Mouse (Mus musculus) embryonic facial prominence, embryonic 14.5 days (tissue): ENCODE measurements at regions not wholly inside any gene's neighbourhood (a gene's known extent, or its start where the extent isn't known, plus 50 kb on each side); places are given as distances from the start of the nearest gene placed in this dataset.
A peak's percentile ranks its signal among the peaks of the same experiment; 100 is the strongest.

Experiments used
- ATAC-seq: fragments of 200-750 bp; cut with Nextera tagmentation; 2 replicates; pipeline ENCODE4 v1.8.0; 2017; ENCODE audit warnings: low read depth, moderate number of reproducible peaks, moderate TSS enrichment
- DNase-seq: peaks from one replicate; pipeline ENCODE4 v3.0.0-alpha.2; 2015; ENCODE audit warnings: low spot score
- H3K27ac ChIP-seq: fragments of 300-500 bp; sonication (generic); replicated peaks from 2 replicates; pipeline ENCODE4 v1.5.1; 2014; ENCODE audit warnings: low read depth, mild to moderate bottlenecking, low read length, moderate library complexity
- H3K27me3 ChIP-seq: fragments of 300-500 bp; sonication (generic); replicated peaks from 2 replicates; pipeline ENCODE4 v1.6.1; 2014; ENCODE audit warnings: low read length; ENCODE audit not compliant: control insufficient read depth, insufficient read depth
- H3K36me3 ChIP-seq: fragments of 300-500 bp; sonication (generic); 2 replicates; pipeline ENCODE4 v1.6.1; 2014; ENCODE audit warnings: low read length, mixed read lengths; ENCODE audit not compliant: control insufficient read depth, insufficient read depth
- H3K4me1 ChIP-seq: fragments of 300-500 bp; sonication (generic); 2 replicates; pipeline ENCODE4 v1.6.1; 2014; ENCODE audit warnings: antibody characterized with exemption, low read length; ENCODE audit not compliant: control insufficient read depth, insufficient read depth
- H3K4me2 ChIP-seq: fragments of 300-500 bp; sonication (generic); 2 replicates; pipeline ENCODE4 v1.6.1; 2014; ENCODE audit warnings: low read depth, mild to moderate bottlenecking, low read length, moderate library complexity, mixed read lengths
- H3K4me3 ChIP-seq: fragments of 300-500 bp; sonication (generic); 2 replicates; pipeline ENCODE4 v1.5.1; 2014; ENCODE audit warnings: low read depth, mild to moderate bottlenecking, low read length
- H3K9ac ChIP-seq: fragments of 300-500 bp; sonication (generic); 2 replicates; pipeline ENCODE4 v1.6.1; 2014; ENCODE audit warnings: low read depth, mild to moderate bottlenecking, low read length, moderate library complexity, mixed read lengths
- H3K9me3 ChIP-seq: fragments of 300-500 bp; sonication (generic); 2 replicates; pipeline ENCODE4 v1.6.1; 2016; ENCODE audit warnings: low read length; ENCODE audit not compliant: control insufficient read depth
- WGBS: fragments of 180-500 bp; shearing (Covaris S2); extraction: QIAGEN DNeasy Blood & Tissue Kit; methylation state at CpG from one replicate; pipeline ENCODE4 v1.1.7; 2014; 5-methylcytosine and 5-hydroxymethylcytosine counted together

DNA sequence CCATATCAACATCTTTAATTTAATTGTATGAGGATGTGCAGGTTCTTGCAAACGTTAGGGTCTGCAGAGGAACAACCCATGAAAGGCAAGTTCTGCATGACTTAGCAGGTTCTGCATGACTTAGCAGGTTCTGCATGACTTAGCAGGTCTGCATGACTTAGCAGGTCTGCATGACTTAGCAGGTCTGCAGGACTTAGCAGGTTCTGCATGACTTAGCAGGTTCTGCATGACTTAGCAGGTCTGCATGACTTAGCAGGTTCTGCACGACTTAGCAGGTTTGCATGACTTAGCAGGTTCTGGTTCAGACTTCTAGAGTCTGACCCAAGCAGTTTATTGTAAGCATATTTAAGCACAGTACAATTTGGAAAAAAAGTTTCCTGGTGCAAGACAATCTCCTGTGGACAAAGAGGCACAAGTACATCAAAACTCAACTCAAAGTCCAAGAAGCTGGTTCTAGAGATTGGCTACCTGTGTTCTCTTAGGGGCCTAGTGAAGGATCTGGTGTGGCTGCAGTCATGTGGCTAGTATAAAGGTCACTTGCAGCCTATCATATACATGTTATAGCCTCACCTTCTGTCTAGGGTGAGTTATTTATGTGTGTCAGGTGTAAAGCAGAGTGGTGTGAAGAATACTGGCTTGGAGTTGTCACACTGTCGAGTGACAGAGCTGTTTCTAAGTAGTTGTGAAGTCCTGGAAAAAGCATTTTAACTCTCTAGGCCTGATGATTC, 50.5 kb upstream of the Prdx6 start:
- no peak overlapping the region for H3K27ac ChIP-seq
- ATAC-seq (no peak), DNase-seq (no peak)
- no peaks in the 10 kb centered on the region for H3K36me3 ChIP-seq
- no peaks in the 10 kb centered on the region for H3K9me3 ChIP-seq
- no peak overlapping the region for H3K4me3 ChIP-seq
- H3K9ac ChIP-seq = no peak overlapping the region
- H3K4me1 ChIP-seq = no peaks in the 10 kb centered on the region
- no peak overlapping the region for H3K4me2 ChIP-seq
- 52% methylated on average over 3 of the region's 3 CpGs for WGBS
- H3K27me3 ChIP-seq = no peaks in the 10 kb centered on the region

DNA sequence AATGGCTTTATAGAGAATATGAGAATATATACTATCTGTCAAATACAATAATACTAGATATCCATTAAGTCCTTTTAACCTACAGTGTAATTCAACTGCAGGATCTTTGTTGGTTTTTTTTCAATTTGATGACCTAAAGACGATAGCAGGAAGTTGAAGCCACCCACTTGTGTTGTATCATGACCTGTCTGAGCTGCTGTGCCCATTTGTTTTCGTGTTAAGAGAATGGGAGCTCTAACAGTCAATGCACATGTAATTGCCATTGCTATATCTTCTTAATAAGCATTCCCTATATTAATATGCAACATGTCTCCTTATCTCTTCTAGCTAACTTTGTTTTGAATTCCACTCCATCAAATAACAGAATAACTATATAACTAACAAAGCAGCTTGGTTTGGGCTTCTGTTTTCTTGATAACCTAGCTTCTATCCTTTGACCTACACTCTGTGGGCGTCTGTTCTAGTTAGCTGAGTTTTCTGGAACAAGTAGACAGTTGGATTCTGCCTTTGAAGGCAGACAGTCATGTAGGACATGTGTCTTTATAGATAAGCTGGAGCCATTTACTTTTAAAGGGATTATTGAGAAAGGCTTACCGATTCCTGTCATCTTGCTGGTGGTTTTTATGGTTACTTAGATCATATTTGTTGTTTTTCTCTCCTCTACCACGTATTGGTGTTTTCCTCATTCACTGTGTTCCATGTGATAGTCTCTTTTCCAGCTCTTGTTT, 55.9 kb upstream of the Prdx6 start:
- no peak for ATAC-seq
- Histone ChIP-seq H3K36me3 (no peaks in the 10 kb centered on the region), H3K27ac (no peak overlapping the region)

DNA sequence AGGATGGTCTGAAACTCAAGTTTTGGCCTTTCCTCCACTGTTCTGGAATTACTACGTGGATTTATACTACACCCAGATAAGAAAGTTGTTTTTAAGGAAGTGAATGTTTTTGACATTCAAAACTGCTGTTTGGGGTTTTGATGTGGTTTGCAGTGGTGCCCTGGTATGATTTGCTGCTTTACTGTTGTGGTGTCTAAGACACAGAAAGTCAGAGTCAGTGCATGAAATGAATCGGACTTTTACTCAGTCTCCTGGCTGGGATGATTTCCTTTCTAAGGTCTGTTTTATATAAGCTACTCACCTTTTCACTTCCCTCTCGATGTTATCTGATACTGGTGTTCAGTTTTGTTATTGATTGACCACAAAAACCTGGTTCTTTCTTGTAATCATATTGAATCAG, 58.2 kb upstream of the Prdx6 start:
- Histone ChIP-seq H3K27ac (no peak overlapping the region), H3K9me3 (no peaks in the 10 kb centered on the region), H3K9ac (no peak overlapping the region), H3K27me3 (no peaks in the 10 kb centered on the region), H3K4me3 (no peak overlapping the region), H3K36me3 (no peaks in the 10 kb centered on the region), H3K4me1 (no peaks in the 10 kb centered on the region), H3K4me2 (no peak overlapping the region)
- 41% methylated on average over 3 of the region's 3 CpGs for WGBS
- DNase-seq (no peak), ATAC-seq (no peak)

More for the DNA sequence above, 55.9 kb upstream of the Prdx6 start:
- no peaks in the 10 kb centered on the region for H3K4me1 ChIP-seq
- 62% methylated on average over 5 of the region's 5 CpGs for WGBS
- H3K9ac ChIP-seq = no peak overlapping the region
- no peak overlapping the region for H3K4me3 ChIP-seq
- H3K9me3 ChIP-seq = no peaks in the 10 kb centered on the region
- no peaks in the 10 kb centered on the region for H3K27me3 ChIP-seq
- H3K4me2 ChIP-seq = no peak overlapping the region
- DNase-seq = no peak

DNA sequence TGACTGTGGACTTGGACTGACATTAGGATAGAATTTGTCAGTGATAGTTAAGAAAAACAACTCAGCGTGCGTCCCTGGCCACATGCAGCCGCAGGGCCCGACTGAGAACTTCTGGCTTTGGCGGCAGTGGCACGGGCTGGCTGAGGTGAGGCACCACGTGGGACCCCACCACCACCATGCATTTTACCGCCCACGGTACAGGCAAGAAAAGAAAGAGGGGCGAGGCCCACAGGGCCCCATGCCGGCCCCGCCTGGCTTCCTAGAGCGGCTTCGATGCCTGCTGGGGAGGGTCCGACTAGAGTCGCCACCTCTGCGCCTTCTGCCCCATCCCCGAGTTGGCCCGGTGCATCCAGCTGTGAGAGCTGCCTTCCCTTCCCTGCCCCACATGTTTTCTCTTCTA, 63.1 kb upstream of the Prdx6 start:
- ATAC-seq (no peak), DNase-seq (no peak)
- Histone ChIP-seq H3K4me3 (no peak overlapping the region), H3K9ac (no peak overlapping the region), H3K27me3 (no peaks in the 10 kb centered on the region), H3K36me3 (no peaks in the 10 kb centered on the region), H3K4me2 (no peak overlapping the region), H3K9me3 (no peaks in the 10 kb centered on the region), H3K4me1 (no peaks in the 10 kb centered on the region), H3K27ac (no peak overlapping the region)
- WGBS = 59% methylated on average over 17 of the region's 19 CpGs

DNA sequence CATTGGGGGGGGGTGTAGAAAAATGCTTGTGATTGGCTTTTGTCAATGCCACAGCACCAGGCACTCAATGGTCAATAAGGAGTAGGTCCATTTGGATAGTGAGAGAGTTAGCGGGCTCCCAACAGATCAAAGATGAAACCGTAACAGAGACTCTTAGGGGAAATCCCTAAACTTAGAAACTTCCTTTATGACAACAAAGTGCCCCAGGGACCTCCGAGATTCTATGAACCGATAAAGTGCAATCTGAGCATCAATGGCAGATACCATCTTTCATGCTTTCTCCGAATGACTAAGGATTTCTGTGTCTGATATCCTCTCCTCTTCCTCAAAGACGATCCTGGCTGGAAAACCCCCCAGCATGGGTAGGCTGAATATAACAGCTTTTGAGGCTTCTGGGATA, 70.7 kb upstream of the Prdx6 start:
- no peak overlapping the region for H3K4me3 ChIP-seq
- H3K27me3 ChIP-seq = no peaks in the 10 kb centered on the region
- DNase-seq = no peak
- H3K27ac ChIP-seq = no peak overlapping the region
- no peak overlapping the region for H3K9ac ChIP-seq
- H3K4me1 ChIP-seq = no peaks in the 10 kb centered on the region
- no peak for ATAC-seq
- H3K9me3 ChIP-seq = no peaks in the 10 kb centered on the region
- no peak overlapping the region for H3K4me2 ChIP-seq
- no peaks in the 10 kb centered on the region for H3K36me3 ChIP-seq
- 91% methylated on average over 6 of the region's 6 CpGs for WGBS

DNA sequence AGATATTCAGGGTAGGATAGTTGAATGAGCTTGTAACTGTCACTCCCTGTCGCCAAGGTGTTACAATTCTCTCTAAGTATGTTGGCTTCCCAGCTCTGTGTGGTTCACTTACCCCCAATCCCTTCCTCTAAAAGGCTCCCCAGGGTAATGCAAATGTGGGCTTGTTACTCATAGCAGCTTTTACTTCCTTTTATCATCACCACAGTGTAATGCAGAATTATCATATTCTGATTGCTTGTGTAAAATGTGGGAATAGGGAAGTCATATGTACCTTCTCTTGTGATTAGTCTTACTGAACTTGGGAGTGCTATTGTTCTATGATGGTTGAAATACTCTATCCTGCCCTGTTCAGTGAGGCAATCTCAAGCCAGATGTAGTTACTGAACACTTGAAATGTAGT, 66.0 kb upstream of the Tnfsf4 start:
- Histone ChIP-seq H3K4me3 (no peak overlapping the region), H3K4me1 (no peaks in the 10 kb centered on the region), H3K9ac (no peak overlapping the region), H3K27me3 (no peaks in the 10 kb centered on the region), H3K4me2 (no peak overlapping the region), H3K27ac (no peak overlapping the region), H3K36me3 (no peaks in the 10 kb centered on the region), H3K9me3 (no peaks in the 10 kb centered on the region)
- DNase-seq (no peak), ATAC-seq (no peak)
- 59% methylated on average over 1 of the region's 1 CpGs for WGBS

DNA sequence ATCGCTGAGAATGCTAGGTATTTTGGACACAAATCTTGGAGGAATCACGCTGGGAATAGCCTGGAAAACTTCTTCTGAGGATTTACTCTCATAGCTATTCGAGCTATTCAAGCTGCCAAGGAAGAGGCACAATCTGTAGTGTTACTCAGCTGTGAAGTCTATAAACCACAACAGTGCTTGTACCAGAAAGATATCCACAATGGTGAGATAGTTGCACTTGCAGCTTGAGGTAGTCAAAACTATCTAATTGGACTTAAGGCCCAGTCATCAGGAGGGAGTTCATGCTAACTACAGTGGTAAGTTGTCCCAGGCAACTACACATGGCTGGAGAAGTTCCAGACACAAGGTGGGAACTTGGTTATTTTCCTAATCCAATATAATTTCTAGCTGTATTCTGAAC, 62.1 kb upstream of the Tnfsf4 start:
- ATAC-seq (no peak), DNase-seq (no peak)
- Histone ChIP-seq H3K4me1 (no peaks in the 10 kb centered on the region), H3K4me2 (no peak overlapping the region), H3K27ac (no peak overlapping the region), H3K27me3 (no peaks in the 10 kb centered on the region), H3K9me3 (no peaks in the 10 kb centered on the region), H3K9ac (no peak overlapping the region), H3K4me3 (no peak overlapping the region), H3K36me3 (no peaks in the 10 kb centered on the region)
- WGBS = 71% methylated on average over 3 of the region's 3 CpGs

DNA sequence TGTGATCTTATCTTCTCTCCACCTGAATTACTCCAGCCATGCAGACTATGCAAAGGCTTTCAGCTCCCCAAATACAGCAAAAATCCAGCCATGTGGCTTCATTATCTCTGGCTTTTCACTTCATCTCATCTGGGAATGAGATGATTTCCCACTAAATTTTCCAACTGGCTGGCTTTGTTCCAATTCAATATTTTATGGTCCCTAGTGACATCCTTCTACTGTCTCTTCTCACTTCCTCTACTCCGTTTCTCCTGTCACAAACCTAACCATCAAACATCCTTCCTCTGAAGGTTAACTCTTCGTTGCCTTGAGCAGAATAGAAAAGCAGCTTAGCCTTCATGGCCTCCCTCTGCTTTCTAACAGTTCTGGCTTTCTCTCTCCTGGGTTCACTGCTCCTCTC, 50.1 kb upstream of the Tnfsf4 start:
- 41% methylated on average over 2 of the region's 2 CpGs for whole genome bisulfite sequencing
- Histone ChIP-seq H3K4me1 (peaks cover 3% of the 10 kb centered on the region; the same call in 1 of the 2 replicates), H3K4me2 (no peak overlapping the region), H3K4me3 (no peak overlapping the region), H3K27me3 (no peaks in the 10 kb centered on the region), H3K9me3 (peaks cover 3% of the 10 kb centered on the region; the same call in 1 of the 2 replicates), H3K36me3 (no peaks in the 10 kb centered on the region), H3K27ac (no peak overlapping the region), H3K9ac (no peak overlapping the region)
- peak; percentile 4 for DNase-seq
- no peak for ATAC-seq
